Mouse (Mus musculus): ENCODE measurements at regions not wholly inside any gene's neighbourhood (a gene's known extent, or its start where the extent isn't known, plus 50 kb on each side); places are given as distances from the start of the nearest gene placed in this dataset.

DNA sequence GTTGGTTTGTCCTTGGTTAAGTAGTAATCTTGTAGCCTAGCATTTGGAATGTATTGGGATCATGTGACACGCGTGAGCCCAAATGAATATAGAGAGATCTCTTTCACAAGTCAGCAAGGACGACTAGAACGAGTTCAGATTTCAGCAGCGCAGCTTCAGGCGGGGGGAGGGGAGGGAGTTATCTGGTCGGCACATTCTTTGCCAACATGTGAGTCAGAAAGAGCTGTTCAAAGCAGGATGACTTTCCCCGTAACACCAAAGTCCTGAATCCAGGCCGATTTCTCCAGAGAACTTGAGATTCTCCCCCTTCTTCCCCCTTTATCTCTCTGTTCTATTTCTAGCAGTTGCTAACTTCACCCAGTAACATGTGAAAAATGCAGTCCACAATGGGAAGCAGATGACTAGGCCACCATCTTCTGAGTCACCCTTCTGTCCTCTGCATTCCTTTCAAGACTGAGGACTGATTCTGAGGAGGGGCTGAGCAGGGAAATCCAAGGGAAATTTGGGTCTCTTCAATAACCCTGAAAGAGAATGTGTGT, 155.1 kb downstream of the En1 start:
- TF ChIP-seq CTCF (IDR thresholded peaks at IDR 0.05; ENCODE audit: low read depth) (no peak), EP300 (IDR thresholded peaks at IDR 0.05; ENCODE audit: low read depth) (no peak)
- DNase-seq, result no peak
- no peak overlapping the region for H3K27ac ChIP-seq (ENCODE audit: low read depth)
- H3K9ac ChIP-seq (replicated peaks), result no peak overlapping the region
- no peak overlapping the region for H3K4me2 ChIP-seq (ENCODE audit: low read depth, low read length)
- H3K4me1 ChIP-seq (ENCODE audit: insufficient read depth), result no peaks in the 10 kb centered on the region
- H3K4me3 ChIP-seq (ENCODE audit: low read depth, low read length), result no peak overlapping the region
- no peaks in the 10 kb centered on the region for H3K27me3 ChIP-seq (ENCODE audit: insufficient read depth, low read length)
- H3K36me3 ChIP-seq (replicated peaks; ENCODE audit: insufficient read depth, low read length), result no peaks in the 10 kb centered on the region
- 50% methylated on average over 9 of the region's 9 CpGs for WGBS (ENCODE audit: insufficient replicate concordance)
- no peaks in the 10 kb centered on the region for H3K9me3 ChIP-seq (ENCODE audit: low read length)
- ATAC-seq, result no peak

DNA sequence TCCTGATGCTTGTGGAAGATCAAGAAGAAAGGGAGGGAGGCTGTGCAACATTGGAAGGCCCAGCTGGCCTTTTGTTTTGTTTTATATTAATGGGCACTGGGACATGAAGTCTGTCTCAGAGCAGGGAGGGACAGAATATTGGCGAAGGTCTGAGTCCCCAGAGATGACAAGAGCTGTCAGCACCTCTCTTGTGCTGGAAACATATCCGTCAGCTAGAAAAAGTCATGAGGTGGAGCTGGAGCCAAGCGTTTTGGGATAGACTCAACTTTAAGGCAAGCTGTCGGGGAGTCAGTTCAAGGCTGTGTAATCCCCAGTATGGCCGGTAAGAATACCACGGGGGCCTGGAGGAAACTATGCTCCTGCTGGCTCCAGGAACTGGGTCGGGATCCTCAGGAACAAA, 156.0 kb downstream of the En1 start:
- no peak overlapping the region for H3K9ac ChIP-seq (replicated peaks)
- H3K27ac ChIP-seq (ENCODE audit: low read depth), result no peak overlapping the region
- WGBS (ENCODE audit: insufficient replicate concordance), result 69% methylated on average over 7 of the region's 7 CpGs
- no peaks in the 10 kb centered on the region for H3K9me3 ChIP-seq (ENCODE audit: low read length)
- no peak overlapping the region for H3K4me3 ChIP-seq (ENCODE audit: low read depth, low read length)
- TF ChIP-seq CTCF (IDR thresholded peaks at IDR 0.05; ENCODE audit: low read depth) (no peak), EP300 (IDR thresholded peaks at IDR 0.05; ENCODE audit: low read depth) (no peak)
- no peak overlapping the region for H3K4me2 ChIP-seq (ENCODE audit: low read depth, low read length)
- no peaks in the 10 kb centered on the region for H3K4me1 ChIP-seq (ENCODE audit: insufficient read depth)
- H3K27me3 ChIP-seq (ENCODE audit: insufficient read depth, low read length), result no peaks in the 10 kb centered on the region
- no peaks in the 10 kb centered on the region for H3K36me3 ChIP-seq (replicated peaks; ENCODE audit: insufficient read depth, low read length)
- no peak for ATAC-seq
- no peak for DNase-seq

DNA sequence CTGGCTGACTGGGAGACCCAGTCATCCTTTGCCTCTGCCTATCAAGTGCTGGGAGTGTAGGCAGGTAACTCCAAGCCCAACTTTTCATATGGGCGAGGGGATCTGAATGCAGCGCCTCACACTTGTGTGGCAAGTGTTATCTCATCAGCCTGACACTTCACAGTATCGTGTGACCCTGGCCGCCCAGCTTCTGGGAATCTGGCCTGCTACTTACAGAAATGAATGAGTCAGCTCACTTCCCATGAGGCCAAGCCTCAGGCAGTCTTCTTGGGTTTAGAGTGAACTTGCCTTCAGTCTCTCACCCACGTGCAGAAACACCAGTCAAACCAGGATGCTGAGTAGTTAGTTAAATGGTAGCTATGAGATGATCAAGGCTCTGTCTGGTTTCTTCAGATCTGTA, 156.5 kb downstream of the En1 start:
- H3K36me3 ChIP-seq (replicated peaks; ENCODE audit: insufficient read depth, low read length), result no peaks in the 10 kb centered on the region
- H3K9ac ChIP-seq (replicated peaks), result no peak overlapping the region
- DNase-seq, result no peak
- TF ChIP-seq CTCF (IDR thresholded peaks at IDR 0.05; ENCODE audit: low read depth) (no peak), EP300 (IDR thresholded peaks at IDR 0.05; ENCODE audit: low read depth) (no peak)
- ATAC-seq, result no peak
- H3K4me2 ChIP-seq (ENCODE audit: low read depth, low read length), result no peak overlapping the region
- 50% methylated on average over 5 of the region's 5 CpGs for WGBS (ENCODE audit: insufficient replicate concordance)
- no peaks in the 10 kb centered on the region for H3K4me1 ChIP-seq (ENCODE audit: insufficient read depth)
- no peaks in the 10 kb centered on the region for H3K9me3 ChIP-seq (ENCODE audit: low read length)
- H3K27ac ChIP-seq (ENCODE audit: low read depth), result no peak overlapping the region
- H3K27me3 ChIP-seq (ENCODE audit: insufficient read depth, low read length), result no peaks in the 10 kb centered on the region
- no peak overlapping the region for H3K4me3 ChIP-seq (ENCODE audit: low read depth, low read length)

DNA sequence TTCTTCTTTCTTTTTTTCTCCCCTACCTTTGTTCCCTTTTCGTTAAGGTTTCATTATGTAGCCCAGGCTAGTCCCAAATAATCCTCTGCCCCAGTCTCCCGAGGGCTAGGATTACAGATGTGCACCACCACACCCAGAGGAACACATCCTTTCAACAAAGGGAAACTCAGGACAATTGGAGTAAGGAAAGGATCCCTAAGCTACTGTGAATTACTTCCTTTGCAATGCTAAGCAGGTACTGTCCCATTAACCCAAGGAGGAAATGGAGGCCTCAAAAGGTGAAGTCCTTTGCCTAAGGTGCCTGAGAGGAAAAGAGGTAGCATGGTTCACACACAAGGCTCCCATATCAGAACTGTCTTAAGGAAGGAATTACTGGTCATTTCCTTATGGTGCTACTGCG, 157.2 kb downstream of the En1 start:
- no peak for ATAC-seq
- no peak for TF ChIP-seq CTCF (IDR thresholded peaks at IDR 0.05; ENCODE audit: low read depth)
- no peak for TF ChIP-seq EP300 (IDR thresholded peaks at IDR 0.05; ENCODE audit: low read depth)
- H3K9ac ChIP-seq (replicated peaks), result no peak overlapping the region
- no peak overlapping the region for H3K4me2 ChIP-seq (ENCODE audit: low read depth, low read length)
- no peak overlapping the region for H3K4me3 ChIP-seq (ENCODE audit: low read depth, low read length)
- no peak for DNase-seq
- WGBS (ENCODE audit: insufficient replicate concordance), result 64% methylated on average over 3 of the region's 3 CpGs
- H3K9me3 ChIP-seq (ENCODE audit: low read length), result no peaks in the 10 kb centered on the region
- H3K36me3 ChIP-seq (replicated peaks; ENCODE audit: insufficient read depth, low read length), result no peaks in the 10 kb centered on the region
- no peak overlapping the region for H3K27ac ChIP-seq (ENCODE audit: low read depth)
- H3K27me3 ChIP-seq (ENCODE audit: insufficient read depth, low read length), result no peaks in the 10 kb centered on the region
- H3K4me1 ChIP-seq (ENCODE audit: insufficient read depth), result no peaks in the 10 kb centered on the region

DNA sequence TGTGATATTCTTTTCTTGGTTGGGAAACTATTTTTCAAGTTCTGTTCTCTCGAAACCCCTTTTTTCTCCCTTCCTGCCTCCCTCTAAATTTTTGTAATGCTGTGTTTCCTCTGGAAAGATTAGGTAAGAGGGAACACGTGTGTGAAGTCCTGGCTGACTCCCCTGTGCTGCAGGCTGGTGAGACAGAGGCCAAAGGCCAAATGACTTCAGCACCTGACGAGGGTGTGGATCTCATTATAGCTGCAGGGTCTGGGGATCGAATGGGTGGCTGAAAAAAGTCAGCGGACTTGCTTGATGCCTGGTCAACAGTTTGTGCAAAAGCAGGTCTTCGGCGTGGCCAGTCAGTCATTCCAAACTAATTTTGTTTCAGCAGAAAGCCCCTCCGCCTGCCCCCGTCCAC, 159.1 kb downstream of the En1 start:
- Histone ChIP-seq H3K4me1 (ENCODE audit: insufficient read depth) (no peaks in the 10 kb centered on the region), H3K36me3 (replicated peaks; ENCODE audit: insufficient read depth, low read length) (no peaks in the 10 kb centered on the region), H3K27ac (ENCODE audit: low read depth) (no peak overlapping the region), H3K9ac (replicated peaks) (no peak overlapping the region), H3K9me3 (ENCODE audit: low read length) (no peaks in the 10 kb centered on the region), H3K4me2 (ENCODE audit: low read depth, low read length) (no peak overlapping the region), H3K4me3 (ENCODE audit: low read depth, low read length) (no peak overlapping the region), H3K27me3 (ENCODE audit: insufficient read depth, low read length) (no peaks in the 10 kb centered on the region)
- WGBS (ENCODE audit: insufficient replicate concordance), result 56% methylated on average over 9 of the region's 9 CpGs
- no peak for DNase-seq
- TF ChIP-seq EP300 (IDR thresholded peaks at IDR 0.05; ENCODE audit: low read depth) (no peak), CTCF (IDR thresholded peaks at IDR 0.05; ENCODE audit: low read depth) (no peak)
- ATAC-seq, result no peak

DNA sequence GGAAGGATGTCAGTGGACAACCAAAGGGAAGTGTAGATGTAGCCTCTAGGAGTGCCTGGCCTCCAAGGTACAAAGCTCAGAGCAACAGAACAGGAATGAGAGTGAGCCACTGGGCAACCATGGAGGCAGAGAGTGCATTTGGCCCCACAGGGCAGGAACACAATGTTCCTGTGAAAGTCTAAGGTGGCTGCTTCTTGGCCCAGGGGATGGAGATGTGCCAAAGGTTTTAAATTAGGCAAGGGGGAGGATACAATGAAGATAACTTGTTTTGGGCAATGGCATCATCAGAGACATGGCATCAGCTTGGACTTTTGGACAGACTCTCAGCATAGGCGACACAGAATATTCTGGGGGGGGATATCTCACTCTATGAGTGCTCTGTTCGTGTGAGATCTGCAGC, 160.3 kb downstream of the En1 start:
- H3K27ac ChIP-seq (ENCODE audit: low read depth), result no peak overlapping the region
- no peak overlapping the region for H3K4me3 ChIP-seq (ENCODE audit: low read depth, low read length)
- DNase-seq (no peak), ATAC-seq (no peak)
- no peaks in the 10 kb centered on the region for H3K36me3 ChIP-seq (replicated peaks; ENCODE audit: insufficient read depth, low read length)
- H3K9me3 ChIP-seq (ENCODE audit: low read length), result no peaks in the 10 kb centered on the region
- no peaks in the 10 kb centered on the region for H3K4me1 ChIP-seq (ENCODE audit: insufficient read depth)
- WGBS (ENCODE audit: insufficient replicate concordance), result 71% methylated on average over 2 of the region's 2 CpGs
- no peaks in the 10 kb centered on the region for H3K27me3 ChIP-seq (ENCODE audit: insufficient read depth, low read length)
- H3K9ac ChIP-seq (replicated peaks), result no peak overlapping the region
- TF ChIP-seq CTCF (IDR thresholded peaks at IDR 0.05; ENCODE audit: low read depth) (no peak), EP300 (IDR thresholded peaks at IDR 0.05; ENCODE audit: low read depth) (no peak)
- H3K4me2 ChIP-seq (ENCODE audit: low read depth, low read length), result no peak overlapping the region
